Mouse (Mus musculus) lung, adult 2 months (tissue): Measurements from ENCODE around the gene Spry1.

Experiments
- CTCF ChIP-seq: fragments of 200-500 bp; IDR thresholded peaks from 2 replicates; pipeline ENCODE4 v1.5.1; 2011; ENCODE audit warnings: mild to moderate bottlenecking, low read length, control low read depth; ENCODE audit not compliant: insufficient read depth
- POLR2A ChIP-seq: fragments of 200-500 bp; IDR thresholded peaks from 2 replicates; pipeline ENCODE4 v1.6.1; 2011; ENCODE audit warnings: low read depth, mild to moderate bottlenecking, control low read depth, low read length, borderline replicate concordance; ENCODE audit errors: extremely low read depth

DNA sequence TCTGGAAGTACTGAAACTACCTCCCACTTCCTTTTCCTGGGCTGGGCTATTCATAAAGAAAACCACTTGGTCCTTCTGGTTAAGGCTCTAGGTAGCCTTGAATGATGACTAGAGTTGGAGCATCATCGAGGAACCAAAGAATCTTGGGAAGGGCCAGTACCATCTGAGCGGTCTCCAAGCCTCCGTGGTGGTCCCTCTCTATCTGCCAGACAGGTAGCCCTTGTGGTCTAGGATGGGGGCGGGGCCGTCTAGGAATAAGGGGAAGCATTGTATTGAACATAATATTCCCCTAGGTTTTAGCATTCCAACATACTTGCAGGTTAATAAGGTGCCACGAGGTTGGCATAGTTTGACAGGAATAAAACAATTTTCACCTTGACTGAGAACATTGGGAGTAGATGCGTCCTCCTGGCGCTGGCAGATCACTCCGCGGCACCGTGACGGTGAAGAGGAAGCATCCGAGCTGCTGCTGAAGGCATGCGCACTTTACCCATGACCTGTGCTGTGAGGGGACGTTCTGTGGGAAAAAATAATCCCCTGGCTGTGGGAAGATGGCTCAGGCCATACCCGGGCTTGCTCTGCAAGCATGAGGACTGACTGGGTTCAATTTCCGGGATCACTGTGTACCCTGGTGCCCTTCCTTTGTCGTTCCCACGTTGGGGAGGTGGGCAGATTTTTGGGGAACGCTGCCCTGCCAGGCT, 16.3 kb downstream of the Spry1 start:
- TF ChIP-seq POLR2A, result peak; percentile 26; the same call in 1 of the 2 replicates
- TF ChIP-seq CTCF, result no peak
